Mouse (Mus musculus) adrenal gland, adult (tissue): ENCODE results near the gene Xylt2.
"Not testable (repeated sequence)": the region's sequence is repeated elsewhere in the genome, so short reads cannot be mapped to it uniquely, and the experiment has no call there.

Experiments
- DNase-seq, 2 experiments: peaks; one replicate each; pipeline ENCODE4 v3.0.0; 2022 to 2023; ENCODE audit warnings: low spot score in 1 of 2; ENCODE audit not compliant: inconsistent age in 2 of 2

Gene Xylt2

GRCm38 (mm10) chr11:94676754-94677606 is at the start of gene Xylt2:
Gene Xylt2, minus strand, starts transcription at chr11:94677515.
- DNase-seq = peak; percentile 95 to 97

GRCm38 (mm10) chr11:94719216-94719615 is 41.9 kb upstream of the Xylt2 start:
- no peak for DNase-seq

DNA sequence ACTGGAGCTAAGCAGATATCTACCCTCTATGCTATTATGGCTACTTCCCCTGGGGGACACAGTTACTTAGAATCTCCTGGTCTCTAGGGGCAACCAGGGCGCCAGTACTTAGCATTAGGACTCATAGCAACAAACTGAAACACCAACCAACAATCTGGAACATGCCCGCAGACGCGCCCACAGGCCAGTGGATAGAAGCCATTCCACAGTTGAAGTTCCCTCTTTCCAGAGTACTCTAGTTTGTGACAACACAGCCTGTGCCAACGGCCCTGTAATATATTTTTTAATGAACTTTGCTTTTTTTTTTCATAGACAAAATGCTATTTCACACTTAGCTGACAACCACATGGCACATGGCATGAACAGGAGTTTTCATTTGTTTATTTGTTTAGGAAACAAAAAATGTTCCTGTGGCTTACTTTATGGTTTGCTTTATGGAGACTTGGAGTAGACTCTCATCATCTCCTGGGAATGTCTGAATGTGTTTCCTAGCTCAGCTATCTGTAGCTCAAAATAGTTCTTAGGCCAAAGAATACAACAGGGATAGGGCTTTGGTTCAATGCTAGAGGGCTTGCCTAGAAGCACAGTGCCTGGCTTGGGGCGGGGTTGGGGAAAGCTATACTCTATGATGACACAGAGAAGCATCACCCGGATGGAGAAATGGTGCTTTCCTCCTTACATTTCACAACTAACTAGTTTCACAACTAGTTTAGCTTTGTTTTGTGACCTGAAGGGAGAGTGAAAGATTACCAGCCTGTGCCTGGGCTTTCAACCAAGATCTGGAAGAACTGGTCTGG is 41.0 kb upstream of the Xylt2 start:
- no peak for DNase-seq

GRCm38 (mm10) chr11:94717239-94717638 is 39.9 kb upstream of the Xylt2 start:
- DNase-seq = peak in 1 of 2 experiments; percentile 56

- peak; percentile 41 to 75 for DNase-seq
These were observed 39.4 kb upstream of the Xylt2 start for GRCm38 (mm10) chr11:94716754-94717153.

- no peak for DNase-seq
These were observed 38.3 kb upstream of the Xylt2 start for GRCm38 (mm10) chr11:94715622-94716021.

- DNase-seq = no peak
These were observed 36.0 kb upstream of the Xylt2 start for GRCm38 (mm10) chr11:94713246-94713860.

GRCm38 (mm10) chr11:94704472-94704871 is 27.2 kb upstream of the Xylt2 start, which contains the start of gene Gm11541:
Gene Gm11541, minus strand, starts transcription at chr11:94704499.
- no peak for DNase-seq

GRCm38 (mm10) chr11:94704020-94704419 is 26.7 kb upstream of the Xylt2 start:
- DNase-seq = no peak

- DNase-seq = no peak
These were observed 24.9 kb upstream of the Xylt2 start for GRCm38 (mm10) chr11:94702216-94702610.

DNA sequence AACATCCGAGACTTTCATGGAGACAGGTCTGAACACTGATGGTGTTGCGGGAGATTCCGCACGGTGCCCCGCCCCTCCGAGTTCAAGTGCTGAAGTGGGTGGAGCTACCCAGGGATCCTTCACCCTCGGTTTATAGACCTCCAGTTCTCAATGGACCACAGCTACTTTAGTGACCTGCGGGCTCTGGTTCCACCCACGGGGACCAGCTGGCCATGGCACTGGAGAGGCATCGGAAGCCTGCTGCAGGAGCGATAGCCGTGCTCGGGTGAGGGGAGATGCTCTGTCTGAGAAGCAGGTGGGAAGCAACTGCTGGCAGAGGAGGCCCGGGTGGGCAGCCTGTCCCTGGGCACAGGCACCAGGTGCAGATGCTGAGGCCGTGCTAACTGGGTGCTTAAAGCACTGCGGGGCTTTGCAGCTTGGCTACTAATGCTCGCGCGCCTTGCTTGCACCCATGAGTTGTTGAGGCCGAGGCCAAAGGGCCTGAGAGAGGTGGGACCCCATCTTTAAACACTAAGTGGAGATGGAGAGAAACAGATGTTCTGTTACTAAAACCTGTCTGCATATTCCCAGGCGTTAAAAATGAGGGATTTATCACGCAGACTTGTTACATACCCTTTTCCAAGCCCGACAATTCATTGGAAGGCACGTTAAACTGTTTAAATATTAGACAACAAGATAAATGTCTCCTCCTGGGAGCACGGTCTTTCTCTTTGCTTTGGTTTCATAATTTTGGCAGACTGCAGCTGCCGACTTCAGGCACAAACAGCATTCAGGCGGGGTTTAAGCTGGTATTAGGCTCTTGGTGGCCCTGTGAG is 24.3 kb upstream of the Xylt2 start:
- DNase-seq = no peak

DNA sequence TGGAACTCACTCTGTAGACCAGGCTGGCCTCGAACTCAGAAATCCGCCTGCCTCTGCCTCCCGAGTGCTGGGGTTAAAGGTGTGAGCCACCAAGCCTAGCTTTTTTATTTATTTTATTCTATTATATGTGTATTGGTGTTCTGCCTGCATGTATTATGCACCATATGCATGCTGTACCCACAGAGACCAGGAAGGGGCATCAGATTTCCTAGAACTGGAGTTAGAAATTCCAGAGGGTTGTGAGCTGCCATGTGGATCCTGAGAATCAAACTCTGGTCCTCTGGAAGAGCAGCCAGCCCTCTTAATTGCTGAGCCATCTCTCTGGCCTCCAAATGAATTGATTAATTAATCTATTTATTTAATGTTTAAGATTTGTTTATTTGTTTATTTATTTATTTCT is 22.1 kb upstream of the Xylt2 start:
- no peak for DNase-seq

DNA sequence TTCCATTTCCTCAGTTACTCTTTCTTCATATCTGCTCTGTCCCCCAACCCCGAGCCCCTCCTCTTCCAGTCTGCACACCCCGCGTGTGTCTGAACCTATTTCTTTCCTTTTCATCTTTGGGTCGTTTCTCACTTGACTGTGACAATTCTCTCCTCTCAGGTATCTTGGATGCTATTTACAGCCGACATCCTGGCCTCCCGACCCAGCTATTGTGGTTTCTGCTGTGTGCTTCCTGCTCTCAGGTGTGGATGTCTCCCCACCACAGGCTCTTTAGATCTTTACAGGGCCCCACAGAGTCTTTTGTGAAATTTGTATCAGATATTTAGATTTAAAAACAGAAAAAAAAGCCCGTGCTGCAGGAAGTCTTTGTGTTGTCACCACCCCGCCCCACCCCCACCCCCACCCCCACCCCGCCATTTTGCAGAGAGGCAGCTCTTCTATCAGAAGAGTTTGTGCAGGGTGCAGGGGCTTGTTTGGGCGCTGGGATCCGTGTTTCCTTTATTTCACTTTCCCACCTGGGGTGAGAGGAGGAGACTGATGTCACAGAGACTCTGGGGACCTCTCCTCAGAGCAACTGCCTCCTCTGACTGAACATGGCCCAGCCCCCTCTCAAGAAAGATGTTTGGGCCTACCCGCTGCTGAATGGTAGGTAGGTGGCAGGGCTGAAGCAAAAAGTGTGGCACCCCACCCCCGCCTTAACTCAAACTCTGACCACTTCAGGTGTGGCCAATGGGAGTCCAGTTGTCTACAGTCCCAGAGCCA is 20.6 kb upstream of the Xylt2 start:
- no peak for DNase-seq

DNA sequence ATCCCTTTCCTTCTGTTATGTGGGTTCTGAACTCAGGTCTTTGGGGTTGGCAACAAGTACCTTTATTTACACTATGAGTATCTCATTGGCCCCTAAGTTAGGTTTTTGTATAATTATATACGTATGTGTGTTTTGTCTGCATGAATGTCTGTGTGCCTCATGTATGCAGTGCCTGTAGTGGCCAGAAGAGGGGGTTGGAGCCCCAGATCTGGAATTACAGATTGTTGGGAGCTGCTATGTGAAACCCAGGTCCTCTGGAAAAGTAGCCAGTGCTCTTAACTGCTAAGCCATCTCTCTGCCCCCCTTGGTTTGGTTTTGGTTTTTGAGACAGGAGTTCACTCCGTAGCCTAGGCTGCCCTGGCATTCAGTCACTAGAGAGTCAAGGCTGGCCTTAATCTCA is 19.8 kb upstream of the Xylt2 start:
- no peak for DNase-seq

- DNase-seq = no peak
These were observed 18.2 kb upstream of the Xylt2 start for GRCm38 (mm10) chr11:94695508-94695907.

GRCm38 (mm10) chr11:94692502-94692901 is 15.2 kb upstream of the Xylt2 start:
- DNase-seq = not testable (repeated sequence)

DNA sequence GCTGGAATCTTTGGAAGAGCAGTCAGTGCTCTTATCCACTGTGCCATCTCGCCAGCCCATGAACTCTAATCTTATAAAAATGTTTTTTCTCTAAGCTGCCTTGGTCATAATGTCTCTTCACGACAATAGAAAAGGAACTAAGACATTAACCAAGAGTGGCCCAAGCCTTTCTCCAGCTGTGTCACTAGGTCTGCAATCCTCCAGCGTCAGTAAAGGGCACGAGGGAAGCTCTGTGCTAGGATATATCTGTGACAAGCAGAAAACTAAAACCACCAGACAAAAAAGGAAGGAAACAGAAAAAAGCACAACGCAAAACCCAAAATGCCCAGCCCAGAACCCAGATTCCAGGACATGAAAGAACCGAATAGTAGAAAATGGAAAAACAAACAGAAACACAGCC is 9.9 kb upstream of the Xylt2 start:
- no peak for DNase-seq

DNA sequence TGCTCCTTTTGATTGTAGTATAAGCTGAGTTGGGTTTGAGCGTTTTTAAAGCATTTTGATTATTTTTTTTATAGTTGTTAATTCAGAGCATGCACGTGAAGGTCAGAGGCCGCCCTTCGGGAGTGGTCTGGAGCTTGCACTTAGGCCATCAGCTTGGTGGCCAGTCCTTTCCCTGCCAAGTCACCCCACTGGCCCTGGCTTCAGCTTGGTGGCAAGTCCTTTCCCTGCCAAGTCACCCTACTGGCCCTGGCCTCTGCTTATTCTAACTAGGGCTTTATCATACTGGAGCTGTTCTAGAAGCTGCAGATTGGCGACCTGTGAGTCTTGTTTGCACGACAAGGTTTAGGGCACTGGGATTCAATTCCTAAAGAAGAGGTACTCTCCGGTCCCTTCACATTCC is 5.1 kb upstream of the Xylt2 start:
- DNase-seq = no peak

DNA sequence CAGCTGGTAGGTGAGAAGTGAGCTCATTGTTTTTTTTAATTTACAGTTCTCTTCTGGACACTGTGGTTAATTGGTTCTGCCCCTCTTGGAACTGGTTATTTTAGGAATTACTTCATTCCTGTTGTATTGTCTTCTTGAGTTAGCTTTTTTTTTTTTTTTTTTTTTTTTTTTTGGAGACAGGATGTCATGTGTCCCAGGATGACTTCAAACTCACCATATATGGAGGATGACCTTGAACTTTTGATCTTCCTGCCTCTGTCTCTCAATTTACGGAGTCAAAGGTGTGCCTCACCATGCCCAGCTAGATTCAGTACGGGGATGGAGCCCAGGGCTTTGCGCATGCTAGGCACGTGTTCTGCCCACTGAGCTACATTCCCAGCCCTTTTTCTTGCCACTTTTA is 4.3 kb upstream of the Xylt2 start:
- DNase-seq = no peak

GRCm38 (mm10) chr11:94680639-94681038 is 3.3 kb upstream of the Xylt2 start:
- no peak for DNase-seq
